ENCODE assay signal across 17 mouse cellular contexts in genomic region chr6:44711089-44711488, GRCm38 (mm10).
"Had no signal": no experiment of that assay in that cellular context is flagged by ENCODE, and none has a peak within 500 bp of the region (broad histone marks: within the 10 kb centered on the region; RNA-seq: fewer than 3 reads in every experiment).

No protein-coding gene starts in this region.

- H3K4me3 ChIP-seq: neural tube, embryonic 12.5 days; neural tube, embryonic 13.5 days; neural tube, embryonic 15.5 days; stomach, embryonic 15.5 days had no signal

- H3K9me3 ChIP-seq: neural tube, embryonic 12.5 days; neural tube, embryonic 13.5 days; neural tube, embryonic 15.5 days; stomach, embryonic 15.5 days had no signal

- H3K27me3 ChIP-seq: neural tube, embryonic 12.5 days; neural tube, embryonic 13.5 days; neural tube, embryonic 15.5 days; stomach, embryonic 15.5 days had no signal

- H3K36me3 ChIP-seq: neural tube, embryonic 12.5 days; neural tube, embryonic 13.5 days; neural tube, embryonic 15.5 days; stomach, embryonic 15.5 days had no signal

- H3K27ac ChIP-seq: neural tube, embryonic 12.5 days; neural tube, embryonic 13.5 days; neural tube, embryonic 15.5 days; stomach, embryonic 15.5 days; stomach, postnatal 0 days had no signal

- H3K4me1 ChIP-seq: neural tube, embryonic 12.5 days; neural tube, embryonic 13.5 days; neural tube, embryonic 15.5 days; stomach, embryonic 15.5 days had no signal

- DNase-seq: retina, postnatal 1 day; right cerebral cortex, adult 18-20 months; right cerebral cortex, postnatal 14 days; right cerebral cortex, postnatal 25 days; right cerebral cortex, postnatal 4 days; spleen, adult 18-20 months; thymus, adult 18-20 months; thymus, adult 2 months; thymus, postnatal 14 days; thymus, postnatal 25 days; thymus, postnatal 36 days; thymus, postnatal 4 days had no signal

- H3K9ac ChIP-seq: neural tube, embryonic 12.5 days; neural tube, embryonic 13.5 days; neural tube, embryonic 15.5 days; stomach, embryonic 15.5 days had no signal

- H3K4me2 ChIP-seq: neural tube, embryonic 12.5 days; neural tube, embryonic 13.5 days; neural tube, embryonic 15.5 days; stomach, embryonic 15.5 days had no signal
